Mouse (Mus musculus) midbrain, embryonic 13.5 days (tissue): ENCODE measurements at regions not wholly inside any gene's neighbourhood (a gene's known extent, or its start where the extent isn't known, plus 50 kb on each side); places are given as distances from the start of the nearest gene placed in this dataset.

ENCODE experiments used
- ATAC-seq: fragments of 200-750 bp; cut with Nextera tagmentation; 2 replicates; pipeline ENCODE4 v1.8.0; 2017; ENCODE audit warnings: mild to moderate bottlenecking, moderate TSS enrichment, moderate library complexity
- H3K27ac ChIP-seq: fragments of 300-500 bp; sonication (generic); 2 replicates; pipeline ENCODE4 v1.5.1; 2015; ENCODE audit warnings: inconsistent platforms, mild to moderate bottlenecking, moderate library complexity
- H3K27me3 ChIP-seq: fragments of 300-500 bp; sonication (generic); 2 replicates; pipeline ENCODE4 v1.6.1; 2015; ENCODE audit warnings: mild to moderate bottlenecking, inconsistent platforms
- H3K36me3 ChIP-seq: fragments of 300-500 bp; sonication (generic); 2 replicates; pipeline ENCODE4 v1.6.1; 2015; ENCODE audit warnings: mild to moderate bottlenecking, inconsistent platforms
- H3K4me1 ChIP-seq: fragments of 300-500 bp; sonication (generic); replicated peaks from 2 replicates; pipeline ENCODE4 v1.6.1; 2015; ENCODE audit warnings: inconsistent platforms
- H3K4me2 ChIP-seq: fragments of 300-500 bp; sonication (generic); replicated peaks from 2 replicates; pipeline ENCODE4 v1.6.1; 2015; ENCODE audit warnings: moderate library complexity, mild to moderate bottlenecking, inconsistent platforms
- H3K4me3 ChIP-seq: fragments of 300-500 bp; sonication (generic); replicated peaks from 2 replicates; pipeline ENCODE4 v1.5.1; 2015; ENCODE audit warnings: mild to moderate bottlenecking, inconsistent platforms
- H3K9ac ChIP-seq: fragments of 300-500 bp; sonication (generic); replicated peaks from 2 replicates; pipeline ENCODE4 v1.6.1; 2015; ENCODE audit warnings: mild to moderate bottlenecking, inconsistent platforms
- H3K9me3 ChIP-seq: fragments of 300-500 bp; sonication (generic); 2 replicates; pipeline ENCODE4 v1.6.1; 2016; ENCODE audit warnings: mild to moderate bottlenecking, inconsistent platforms
- WGBS: fragments of 180-500 bp; shearing (Covaris S2); methylation state at CpG from one replicate; pipeline ENCODE4 v1.1.7; 2015; 5-methylcytosine and 5-hydroxymethylcytosine counted together

GRCm38 (mm10) chr14:89242159-89242558 lies 771.0 kb upstream of the Pcdh20 start:
- Histone ChIP-seq H3K9me3 (no peaks in the 10 kb centered on the region), H3K4me1 (no peaks in the 10 kb centered on the region), H3K27ac (no peak overlapping the region), H3K27me3 (no peaks in the 10 kb centered on the region), H3K36me3 (no peaks in the 10 kb centered on the region), H3K4me2 (no peak overlapping the region), H3K4me3 (no peak overlapping the region), H3K9ac (no peak overlapping the region)
- WGBS = 79% methylated on average over 1 of the region's 1 CpGs
- no peak for ATAC-seq

DNA sequence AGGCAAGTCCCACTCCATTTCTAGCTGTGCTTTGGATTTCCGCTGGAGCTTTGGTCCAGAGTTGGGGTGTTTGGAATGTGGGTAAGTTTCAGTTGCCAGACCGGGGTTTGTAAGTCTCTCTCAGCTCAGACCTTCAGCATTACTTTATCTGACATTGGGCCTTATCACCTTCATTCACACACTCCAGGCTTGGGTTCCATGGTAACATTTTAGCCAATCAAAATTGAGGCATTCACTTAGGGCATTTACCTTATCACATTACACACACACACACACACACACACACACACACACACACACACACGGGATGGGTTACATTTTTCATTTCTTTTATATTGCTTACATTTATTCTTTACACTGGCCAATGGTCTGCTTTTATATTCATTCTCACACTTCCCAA lies 765.3 kb upstream of the Pcdh20 start:
- Histone ChIP-seq H3K4me3 (no peak overlapping the region), H3K9me3 (no peaks in the 10 kb centered on the region), H3K9ac (no peak overlapping the region), H3K36me3 (no peaks in the 10 kb centered on the region), H3K4me2 (no peak overlapping the region), H3K4me1 (no peaks in the 10 kb centered on the region), H3K27ac (no peak overlapping the region), H3K27me3 (no peaks in the 10 kb centered on the region)
- no peak for ATAC-seq
- WGBS = 73% methylated on average over 3 of the region's 3 CpGs

DNA sequence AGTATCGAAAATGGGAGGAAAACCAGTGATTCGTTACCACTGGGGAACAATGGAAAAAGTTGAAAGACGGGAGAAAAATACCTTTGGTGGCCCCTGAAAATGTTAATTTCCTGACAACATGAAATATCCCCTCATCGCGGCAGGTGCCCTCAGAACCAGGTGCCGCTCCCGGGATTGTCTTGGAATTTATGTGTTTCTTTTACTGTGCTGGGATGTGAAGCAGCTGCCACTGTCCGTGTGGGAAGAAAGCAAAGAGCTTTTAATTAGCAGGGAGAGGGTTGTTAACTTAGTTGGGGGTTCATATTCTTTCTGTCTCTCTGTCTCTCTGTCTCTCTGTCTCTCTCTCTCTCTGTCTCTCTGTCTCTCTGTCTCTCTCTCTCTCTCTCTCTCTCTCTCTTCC lies 759.3 kb upstream of the Pcdh20 start:
- Histone ChIP-seq H3K4me3 (no peak overlapping the region; the same call in 1 of the 2 replicates), H3K4me1 (peaks cover 6% of the 10 kb centered on the region; the same call in 1 of the 2 replicates), H3K27ac (no peak overlapping the region), H3K4me2 (peak overlapping the region; percentile 21), H3K9ac (no peak overlapping the region), H3K27me3 (no peaks in the 10 kb centered on the region), H3K9me3 (no peaks in the 10 kb centered on the region), H3K36me3 (no peaks in the 10 kb centered on the region)
- 48% methylated on average over 8 of the region's 8 CpGs for WGBS
- no peak for ATAC-seq

DNA sequence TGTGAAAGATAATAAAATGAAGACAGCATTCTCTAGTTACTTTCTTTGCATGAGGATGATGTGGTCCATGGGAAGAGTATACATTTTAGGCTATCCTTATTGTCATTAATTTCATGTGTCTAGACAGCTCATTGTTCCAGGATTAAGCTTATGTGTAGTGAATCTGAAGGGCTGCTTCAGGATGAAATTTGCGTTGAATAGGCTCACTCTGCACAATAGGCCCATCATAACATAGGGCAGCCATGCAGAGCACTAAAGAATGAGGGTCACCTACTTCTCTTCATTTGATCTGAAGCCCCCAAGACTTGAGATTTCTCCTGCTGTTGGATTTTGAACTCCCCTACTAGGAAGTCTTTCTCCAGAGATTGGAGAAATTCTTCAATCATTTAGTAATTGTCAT lies 746.2 kb upstream of the Pcdh20 start:
- no peaks in the 10 kb centered on the region for H3K27me3 ChIP-seq
- H3K4me3 ChIP-seq = no peak overlapping the region
- H3K9ac ChIP-seq = no peak overlapping the region
- no peaks in the 10 kb centered on the region for H3K9me3 ChIP-seq
- H3K4me1 ChIP-seq = no peaks in the 10 kb centered on the region
- no peak overlapping the region for H3K27ac ChIP-seq
- ATAC-seq = no peak
- 9% methylated on average over 1 of the region's 1 CpGs for WGBS
- H3K36me3 ChIP-seq = no peaks in the 10 kb centered on the region
- no peak overlapping the region for H3K4me2 ChIP-seq

DNA sequence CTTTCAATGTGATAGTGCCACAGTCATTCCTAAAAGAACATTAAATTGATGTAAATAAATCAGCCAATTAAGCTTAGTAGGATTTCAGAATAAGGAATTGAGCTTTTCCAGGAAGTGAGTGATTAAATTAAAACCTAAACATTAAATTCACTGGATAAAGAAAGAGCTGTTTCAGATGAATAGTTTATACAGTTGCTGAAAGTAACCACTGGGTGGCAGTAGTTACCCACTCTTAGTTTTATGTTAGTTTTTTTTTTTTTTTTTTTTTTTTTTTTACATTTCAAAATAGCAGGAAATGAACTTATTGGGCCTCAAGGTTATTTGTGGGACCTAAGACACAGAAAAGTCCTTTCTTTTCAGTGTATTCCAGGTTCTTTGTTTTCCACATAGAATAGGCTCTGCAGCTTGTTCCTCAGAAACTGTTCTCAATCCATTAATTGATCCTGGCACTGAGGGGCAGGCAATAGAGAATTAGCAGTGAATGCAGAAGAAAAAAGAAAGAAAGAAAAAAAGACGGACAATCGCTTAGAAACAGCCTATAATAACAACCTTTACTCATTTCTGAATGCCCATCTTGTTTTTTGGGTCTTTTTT lies 710.3 kb upstream of the Pcdh20 start:
- no peak overlapping the region for H3K27ac ChIP-seq
- no peak overlapping the region for H3K4me2 ChIP-seq
- no peak for ATAC-seq
- H3K4me1 ChIP-seq = 0 out of 2 replicates have a peak, but pooled peaks cover 4% of the 10 kb centered on the region
- H3K27me3 ChIP-seq = no peaks in the 10 kb centered on the region
- H3K4me3 ChIP-seq = no peak overlapping the region
- 18% methylated on average over 2 of the region's 2 CpGs for WGBS
- no peak overlapping the region for H3K9ac ChIP-seq
- no peaks in the 10 kb centered on the region for H3K9me3 ChIP-seq
- no peaks in the 10 kb centered on the region for H3K36me3 ChIP-seq

DNA sequence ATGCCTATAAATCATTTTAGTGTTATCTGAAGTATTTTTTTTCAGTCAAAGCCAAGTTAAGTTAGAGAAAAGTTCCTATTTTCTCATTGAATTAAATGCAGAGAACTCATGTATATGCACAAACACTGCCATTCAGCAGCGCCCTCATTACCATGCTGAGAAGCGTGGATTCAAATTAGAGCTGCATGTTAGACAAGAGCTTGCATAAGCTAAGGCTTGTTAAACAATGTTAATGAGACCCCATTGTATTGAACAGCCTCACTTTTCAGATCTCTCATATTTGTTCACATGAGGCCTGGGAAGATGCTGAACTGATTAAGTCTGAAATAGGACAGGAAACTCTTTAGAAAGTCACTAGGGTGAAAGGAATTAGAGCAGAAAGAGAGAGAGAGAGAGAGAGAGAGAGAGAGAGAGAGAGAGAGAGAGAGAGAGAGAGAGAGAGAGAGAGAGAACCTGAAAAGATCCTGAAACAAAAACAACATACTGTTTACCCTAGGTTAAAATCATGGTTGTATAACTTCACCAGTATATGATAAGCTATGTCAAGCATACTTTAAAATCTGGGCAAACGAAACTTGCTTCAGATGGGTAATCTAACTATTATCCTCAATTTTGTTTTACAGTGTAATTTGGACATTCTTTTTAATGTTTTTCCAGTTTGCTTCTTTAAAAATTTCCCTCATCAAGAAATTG lies 671.9 kb upstream of the Pcdh20 start:
- Histone ChIP-seq H3K4me3 (no peak overlapping the region), H3K9me3 (no peaks in the 10 kb centered on the region), H3K4me1 (no peaks in the 10 kb centered on the region), H3K4me2 (no peak overlapping the region), H3K27me3 (no peaks in the 10 kb centered on the region), H3K27ac (no peak overlapping the region), H3K9ac (no peak overlapping the region), H3K36me3 (no peaks in the 10 kb centered on the region)
- ATAC-seq = peak; percentile 86
- 44% methylated on average over 3 of the region's 3 CpGs for WGBS

GRCm38 (mm10) chr14:89099296-89099695 lies 628.1 kb upstream of the Pcdh20 start:
- no peaks in the 10 kb centered on the region for H3K36me3 ChIP-seq
- H3K4me2 ChIP-seq = no peak overlapping the region
- no peaks in the 10 kb centered on the region for H3K9me3 ChIP-seq
- 30% methylated on average over 4 of the region's 4 CpGs for WGBS
- H3K4me1 ChIP-seq = no peaks in the 10 kb centered on the region
- H3K4me3 ChIP-seq = no peak overlapping the region
- no peak overlapping the region for H3K27ac ChIP-seq
- H3K9ac ChIP-seq = no peak overlapping the region
- H3K27me3 ChIP-seq = no peaks in the 10 kb centered on the region
- no peak for ATAC-seq

DNA sequence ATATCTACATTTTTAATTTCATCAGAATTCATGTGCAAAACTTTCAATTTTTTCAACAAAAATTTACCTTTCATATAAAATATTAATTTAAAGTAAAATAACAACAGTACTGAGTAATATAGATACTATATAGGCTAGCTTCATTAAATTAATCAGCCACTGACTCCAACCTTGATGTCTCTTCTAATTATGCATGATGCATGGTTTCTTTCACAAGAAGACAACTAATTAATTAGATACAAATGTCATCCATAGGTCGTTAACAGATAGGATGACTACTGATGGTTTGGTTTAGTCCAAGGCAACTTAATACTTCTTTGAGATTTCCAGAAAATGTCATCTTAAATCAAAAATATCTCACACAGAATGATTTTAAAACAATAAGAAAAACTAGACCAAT lies 618.5 kb upstream of the Pcdh20 start:
- WGBS = 80% methylated on average over 1 of the region's 1 CpGs
- no peak overlapping the region for H3K27ac ChIP-seq
- H3K9me3 ChIP-seq = no peaks in the 10 kb centered on the region
- H3K9ac ChIP-seq = no peak overlapping the region
- no peaks in the 10 kb centered on the region for H3K36me3 ChIP-seq
- ATAC-seq = no peak
- no peak overlapping the region for H3K4me3 ChIP-seq
- H3K4me2 ChIP-seq = no peak overlapping the region
- no peaks in the 10 kb centered on the region for H3K4me1 ChIP-seq
- no peaks in the 10 kb centered on the region for H3K27me3 ChIP-seq

DNA sequence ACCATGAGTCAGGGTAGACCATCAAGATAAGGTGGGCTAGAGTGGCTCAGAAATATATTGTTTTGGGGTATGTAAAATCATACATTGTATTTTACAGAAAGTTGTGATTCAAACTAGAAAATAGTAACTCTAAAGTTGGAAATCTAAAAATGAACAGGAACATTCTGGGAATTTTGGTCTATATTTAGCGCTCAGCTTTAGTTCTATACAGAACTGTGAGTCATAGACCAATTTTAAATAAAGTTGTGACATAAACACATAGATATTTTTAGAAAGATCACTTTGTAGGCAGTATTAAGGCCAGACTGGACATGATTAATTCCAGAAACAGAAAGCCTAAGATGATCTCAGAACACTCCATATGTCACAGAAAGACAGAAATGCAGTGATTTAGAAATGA lies 604.8 kb upstream of the Pcdh20 start:
- no peaks in the 10 kb centered on the region for H3K4me1 ChIP-seq
- H3K27ac ChIP-seq = no peak overlapping the region
- no peaks in the 10 kb centered on the region for H3K36me3 ChIP-seq
- no peak overlapping the region for H3K4me2 ChIP-seq
- H3K4me3 ChIP-seq = no peak overlapping the region
- H3K9ac ChIP-seq = no peak overlapping the region
- H3K27me3 ChIP-seq = no peaks in the 10 kb centered on the region
- ATAC-seq = no peak
- WGBS = 96% methylated on average over 1 of the region's 1 CpGs
- no peaks in the 10 kb centered on the region for H3K9me3 ChIP-seq

DNA sequence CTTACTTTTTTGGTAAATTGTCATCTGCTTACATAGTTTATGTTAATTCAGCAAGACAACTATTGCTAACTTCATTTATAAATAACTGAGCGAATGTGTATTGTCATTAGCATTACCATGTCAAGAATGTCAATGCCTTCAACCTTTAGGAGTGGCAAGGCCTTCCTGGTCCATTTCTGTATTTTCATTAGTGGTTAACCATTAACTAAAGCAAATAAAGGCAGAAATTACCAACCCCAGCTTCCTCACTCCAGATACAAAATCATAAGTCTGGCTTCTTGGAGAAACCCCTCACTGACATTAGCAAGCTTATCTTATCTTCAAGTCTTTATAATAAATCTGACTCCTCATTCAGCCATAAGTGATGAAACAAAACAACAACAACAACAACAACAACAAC lies 592.8 kb upstream of the Pcdh20 start:
- 89% methylated on average over 1 of the region's 1 CpGs for WGBS
- no peaks in the 10 kb centered on the region for H3K9me3 ChIP-seq
- no peaks in the 10 kb centered on the region for H3K4me1 ChIP-seq
- H3K4me3 ChIP-seq = no peak overlapping the region
- no peaks in the 10 kb centered on the region for H3K36me3 ChIP-seq
- no peak overlapping the region for H3K4me2 ChIP-seq
- no peaks in the 10 kb centered on the region for H3K27me3 ChIP-seq
- no peak overlapping the region for H3K9ac ChIP-seq
- ATAC-seq = no peak
- no peak overlapping the region for H3K27ac ChIP-seq

DNA sequence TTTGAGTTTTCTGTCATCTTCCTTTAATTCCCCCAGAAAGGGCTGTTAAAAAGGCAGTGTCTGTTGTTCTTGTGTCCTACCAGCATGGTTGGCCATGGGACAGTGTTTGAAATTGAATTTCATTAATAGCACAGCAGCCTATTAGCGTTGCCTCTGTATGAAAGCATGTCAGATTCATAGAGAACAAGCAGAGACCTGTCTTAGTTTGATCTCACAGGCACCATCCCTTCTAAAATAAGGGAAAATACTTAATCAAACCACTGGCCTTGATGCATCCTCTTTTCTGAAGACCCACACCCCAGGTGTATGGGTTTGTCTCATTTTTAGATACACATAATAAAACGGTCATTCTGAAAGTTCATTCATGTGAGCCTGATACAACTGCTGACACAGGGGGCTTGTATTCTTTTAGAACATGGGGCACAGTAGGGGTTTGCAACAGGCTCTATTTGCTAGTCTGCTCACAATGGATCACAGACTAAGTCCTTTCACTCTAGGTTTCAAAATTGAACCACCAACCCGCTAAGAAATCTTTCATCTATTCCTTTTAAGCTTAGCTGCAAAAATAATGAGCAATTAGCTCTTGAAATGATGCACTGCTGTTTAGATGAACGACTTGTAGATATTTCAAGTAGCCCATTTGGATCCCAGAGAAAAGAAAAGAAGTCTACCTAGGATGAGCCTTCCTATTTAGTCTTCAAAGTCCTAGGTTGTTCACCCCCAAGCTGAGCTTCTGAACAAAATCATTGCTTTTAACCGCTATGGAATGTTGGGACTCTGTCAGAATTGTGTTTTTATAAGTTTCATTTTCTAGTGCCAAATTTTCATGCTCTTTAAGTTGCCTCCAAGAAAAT lies 591.6 kb upstream of the Pcdh20 start:
- Histone ChIP-seq H3K4me3 (no peak overlapping the region), H3K27ac (no peak overlapping the region), H3K4me1 (no peaks in the 10 kb centered on the region), H3K9me3 (no peaks in the 10 kb centered on the region), H3K27me3 (no peaks in the 10 kb centered on the region), H3K36me3 (no peaks in the 10 kb centered on the region), H3K9ac (no peak overlapping the region), H3K4me2 (no peak overlapping the region)
- WGBS = 42% methylated on average over 5 of the region's 5 CpGs
- peak; percentile 82 for ATAC-seq

DNA sequence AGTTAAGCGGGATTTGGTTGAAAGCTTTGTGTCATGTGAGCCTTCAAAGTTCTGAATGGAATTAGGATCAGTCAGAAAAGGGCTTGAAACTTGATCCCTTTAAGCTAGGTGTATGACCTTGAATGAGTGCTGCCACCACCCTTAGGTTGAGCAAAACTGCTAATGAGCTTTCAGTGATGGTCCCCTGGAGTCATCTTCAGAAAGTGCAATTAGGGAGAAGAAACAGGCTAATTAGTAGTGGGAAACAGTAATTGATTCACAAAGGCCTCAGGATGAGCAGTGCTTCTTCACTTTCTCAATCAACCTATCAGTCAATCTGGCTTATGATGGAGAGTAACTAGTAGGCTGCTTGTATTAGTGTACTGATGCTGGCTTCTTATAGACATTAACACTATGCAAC lies 590.1 kb upstream of the Pcdh20 start:
- no peaks in the 10 kb centered on the region for H3K27me3 ChIP-seq
- H3K4me2 ChIP-seq = no peak overlapping the region
- H3K4me3 ChIP-seq = no peak overlapping the region
- no peak overlapping the region for H3K27ac ChIP-seq
- H3K4me1 ChIP-seq = no peaks in the 10 kb centered on the region
- H3K9ac ChIP-seq = no peak overlapping the region
- ATAC-seq = no peak
- H3K9me3 ChIP-seq = no peaks in the 10 kb centered on the region
- no peaks in the 10 kb centered on the region for H3K36me3 ChIP-seq
- 33% methylated on average over 1 of the region's 1 CpGs for WGBS
